Mouse (Mus musculus) cerebellum, adult 2 months (tissue): Measurements from ENCODE around the gene Slc6a5. TPM values are rescaled to one million over a fixed set of nuclear protein-coding genes. Genes with fewer than 3 reads are reported as not detected.

Source experiments
- DNase-seq, 2 experiments: peaks; one replicate each; pipeline ENCODE4 v3.0.0; 2021
- H3K27ac ChIP-seq: fragments of 200-500 bp; 2 replicates; pipeline ENCODE4 v1.5.1; 2012; ENCODE audit warnings: low read length, control low read depth, inconsistent platforms; ENCODE audit not compliant: insufficient read depth
- H3K27me3 ChIP-seq: fragments of 200-500 bp; 2 replicates; pipeline ENCODE4 v1.6.1; 2012; ENCODE audit warnings: inconsistent platforms, mild to moderate bottlenecking, low read length, moderate library complexity; ENCODE audit not compliant: control insufficient read depth, insufficient read depth
- H3K4me1 ChIP-seq: fragments of 200-500 bp; 2 replicates; pipeline ENCODE4 v1.6.1; 2011; ENCODE audit warnings: low read length; ENCODE audit not compliant: control insufficient read depth, insufficient read depth
- H3K4me3 ChIP-seq: fragments of 200-500 bp; replicated peaks from 2 replicates; pipeline ENCODE3; 2011; ENCODE audit warnings: mild to moderate bottlenecking, low read depth, low read length, control low read depth; ENCODE audit not compliant: insufficient read depth
- CTCF ChIP-seq: fragments of 200-500 bp; IDR thresholded peaks from 2 replicates; pipeline ENCODE4 v1.5.1; 2011; ENCODE audit warnings: low read depth, mild to moderate bottlenecking, control low read depth, low read length, moderate library complexity, borderline replicate concordance; ENCODE audit not compliant: insufficient read depth
- POLR2A ChIP-seq: fragments of 200-500 bp; IDR thresholded peaks from 2 replicates; pipeline ENCODE4 v1.6.1; 2011; ENCODE audit warnings: low read length, control low read depth, borderline replicate concordance; ENCODE audit not compliant: insufficient read depth
- WGBS: fragments of 180-500 bp; shearing (Covaris S2); methylation state at CpG from one replicate; pipeline ENCODE4 v1.1.7; 2018; 5-methylcytosine and 5-hydroxymethylcytosine counted together
- polyA plus RNA-seq: library from polyadenylated mRNA; depleted of rRNA; stranded (reverse); fragments of >200 nt; gene quantifications from 2 replicates; pipeline ENCODE4 v1.2.3, GENCODE M21; 2012; rRNA removed

The Slc6a5 gene
- polyA plus RNA-seq, 1 experiment = 71.8 TPM

DNA sequence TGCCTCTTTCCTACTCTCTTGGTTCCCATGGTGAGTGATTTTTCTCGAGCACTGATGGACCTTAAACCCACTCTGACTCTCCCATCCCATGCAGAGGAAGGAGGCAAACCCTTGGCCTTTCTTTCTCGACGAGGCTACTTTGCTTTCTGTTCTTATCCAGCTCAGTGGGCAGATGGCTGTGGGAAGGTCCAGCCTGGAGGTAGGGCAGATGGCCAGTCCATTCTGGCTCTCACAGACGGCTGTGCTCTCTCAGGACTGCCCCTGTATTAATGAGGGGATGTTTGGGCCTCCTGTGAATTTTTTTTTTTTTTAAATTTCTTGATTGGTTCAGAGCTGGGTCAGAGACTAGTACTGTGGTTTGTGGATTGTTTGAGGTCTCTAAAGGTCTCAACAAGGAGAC, 59.6 kb downstream of the Slc6a5 start:
- Histone ChIP-seq H3K4me1 (no peaks in the 10 kb centered on the region), H3K27ac (no peak overlapping the region), H3K4me3 (no peak overlapping the region), H3K27me3 (no peaks in the 10 kb centered on the region; the same call in 1 of the 2 replicates)
- 11% methylated on average over 4 of the region's 4 CpGs for WGBS
- TF ChIP-seq POLR2A (no peak), CTCF (no peak)
- peak; percentile 14 to 22 for DNase-seq

DNA sequence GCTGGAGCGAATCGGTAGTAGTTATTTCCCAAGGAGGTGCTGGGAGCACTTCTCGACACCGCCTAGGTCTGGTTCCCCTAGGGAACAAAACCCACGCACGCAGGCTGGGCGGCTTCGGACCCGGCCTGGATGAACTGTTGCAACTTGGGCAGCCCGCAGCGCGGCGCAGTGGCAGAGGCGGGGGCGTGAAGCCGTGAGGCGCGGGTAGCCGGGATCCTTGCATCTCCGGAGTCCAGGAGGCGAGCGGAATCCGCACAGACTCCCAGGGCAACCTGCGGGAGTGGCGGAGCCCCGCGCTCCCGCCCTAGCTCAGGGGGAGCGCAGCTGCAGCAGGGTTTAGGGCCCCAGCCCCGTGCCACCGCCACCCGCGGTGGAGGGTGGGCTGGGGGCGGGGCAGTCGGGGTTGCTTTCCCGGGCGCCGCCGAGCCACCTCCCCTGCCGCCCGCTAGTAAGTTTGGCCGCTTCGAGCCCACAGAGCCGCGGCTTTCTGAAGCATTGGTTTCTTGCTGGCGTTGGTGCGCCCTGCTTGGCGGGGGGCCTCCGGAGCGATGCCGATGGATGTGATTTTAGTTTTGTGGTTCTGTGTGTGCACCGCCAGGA, 65.0 kb downstream of the Slc6a5 start, which contains the start of gene Nell1:
Gene Nell1 (plus strand): TSS at position 24 of the 600 bp plus-strand sequence.
- Histone ChIP-seq H3K27ac (no peak within 1 kb of the TSS), H3K4me1 (no peaks in the 10 kb centered on the region; the same call in 1 of the 2 replicates), H3K4me3 (peak within 1 kb of the TSS; percentile 15), H3K27me3 (peaks cover 6% of the 10 kb centered on the region; the same call in 1 of the 2 replicates)
- TF ChIP-seq CTCF (no peak), POLR2A (no peak)
- WGBS = under 1% methylated on average over 52 of the region's 52 CpGs
- DNase-seq = peak; percentile 4 to 9

DNA sequence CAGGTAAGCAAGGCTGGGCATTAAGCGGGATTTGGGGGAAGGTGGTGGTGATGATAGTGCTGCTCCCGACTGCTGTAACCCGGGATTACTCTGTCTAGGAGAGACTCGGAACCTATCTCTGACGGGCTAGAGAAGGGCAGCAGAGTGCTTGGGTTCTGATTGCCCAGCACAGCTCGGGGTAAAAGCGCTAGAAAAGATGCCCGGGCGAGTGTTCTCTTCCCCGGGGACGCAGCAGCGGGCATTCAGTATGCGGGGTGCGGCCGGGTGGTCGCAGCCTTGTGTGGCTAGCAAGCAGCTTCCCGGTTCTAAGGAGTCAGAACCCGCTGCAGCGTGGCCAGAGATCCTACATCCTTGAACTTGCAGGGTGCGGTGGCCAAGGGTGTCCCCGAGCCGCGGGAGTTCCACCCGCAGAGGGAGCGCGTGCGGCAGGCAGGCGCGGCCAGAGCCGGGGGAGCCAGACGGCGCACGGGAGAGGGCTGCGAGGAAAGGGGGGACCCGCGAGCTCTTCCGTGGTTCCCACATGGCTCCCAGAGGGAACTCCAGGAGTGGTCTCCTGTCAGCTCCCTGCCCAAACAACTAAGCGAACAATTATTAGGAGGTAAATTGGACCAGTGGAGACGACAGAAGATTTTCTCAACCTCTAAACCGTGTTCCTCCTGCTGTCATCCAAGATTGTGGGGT, 65.6 kb downstream of the Slc6a5 start:
- peak overlapping the region; percentile 15 for H3K4me3 ChIP-seq
- DNase-seq = no peak
- peaks cover 6% of the 10 kb centered on the region; the same call in 1 of the 2 replicates for H3K27me3 ChIP-seq
- no peaks in the 10 kb centered on the region; the same call in 1 of the 2 replicates for H3K4me1 ChIP-seq
- TF ChIP-seq CTCF = no peak
- TF ChIP-seq POLR2A = no peak
- under 1% methylated on average over 40 of the region's 40 CpGs for WGBS
- H3K27ac ChIP-seq = no peak overlapping the region

DNA sequence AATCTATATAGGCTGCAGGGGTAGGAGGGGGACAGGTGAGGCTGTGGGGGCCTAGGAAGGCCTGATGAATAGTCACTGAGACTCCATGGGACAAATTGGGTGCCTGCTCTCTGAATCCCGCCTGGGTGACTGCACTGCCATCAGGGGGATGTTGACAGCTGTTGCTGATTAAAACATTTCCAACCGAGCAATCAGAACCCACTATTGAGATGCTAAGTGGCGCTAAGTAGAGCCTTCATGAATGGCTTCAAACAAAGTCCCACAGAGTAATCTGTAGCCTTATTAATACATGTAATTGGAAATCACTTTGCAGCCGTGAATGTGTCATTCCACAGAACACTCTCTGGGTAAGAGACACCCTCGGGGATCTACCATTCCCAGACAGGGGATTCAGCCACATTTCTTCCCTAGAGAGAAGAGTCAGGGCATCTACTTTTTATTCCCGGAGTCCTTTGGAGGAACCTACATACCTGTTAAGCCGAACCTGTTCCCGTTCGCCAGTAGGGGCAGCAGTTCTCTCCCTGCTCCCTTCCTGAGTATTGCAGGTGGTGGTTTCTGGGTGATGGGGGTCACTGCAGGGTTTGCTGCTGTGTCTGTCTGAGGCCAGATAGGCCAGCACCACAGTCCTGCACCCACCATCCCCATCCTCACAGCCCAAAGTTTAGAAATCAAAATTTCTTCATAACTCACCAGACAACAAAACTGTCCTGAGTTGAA, 71.7 kb downstream of the Slc6a5 start:
- TF ChIP-seq CTCF = peak; percentile 20; the same call in 1 of the 2 replicates
- TF ChIP-seq POLR2A = no peak

DNA sequence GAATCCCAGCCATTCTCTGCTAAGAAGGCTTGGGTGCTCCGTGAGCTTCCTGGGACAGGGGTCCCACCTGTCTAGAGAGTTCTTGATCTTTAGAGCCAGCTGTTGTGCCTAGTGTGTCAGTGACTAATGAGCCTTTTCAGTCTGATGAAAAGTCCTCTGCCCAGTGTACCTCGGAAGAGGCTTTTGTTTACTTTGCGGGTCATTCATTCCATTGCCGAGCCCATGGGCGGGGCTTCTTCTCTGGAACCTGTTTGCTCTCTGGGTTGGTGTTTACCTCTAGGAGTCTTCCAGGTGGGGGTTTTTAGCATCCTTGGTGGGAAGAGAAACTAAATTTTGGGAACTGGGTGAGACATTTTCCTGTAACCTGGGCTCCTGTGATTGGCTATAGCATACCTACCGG, 74.8 kb downstream of the Slc6a5 start:
- H3K27me3 ChIP-seq = no peaks in the 10 kb centered on the region
- WGBS = 38% methylated on average over 6 of the region's 6 CpGs
- no peaks in the 10 kb centered on the region for H3K4me1 ChIP-seq
- H3K4me3 ChIP-seq = no peak overlapping the region
- H3K27ac ChIP-seq = no peak overlapping the region
- DNase-seq = no peak
- TF ChIP-seq CTCF = no peak
- TF ChIP-seq POLR2A = no peak

More for the DNA sequence above, 71.7 kb downstream of the Slc6a5 start:
- no peak overlapping the region for H3K4me3 ChIP-seq
- H3K27ac ChIP-seq = no peak overlapping the region
- no peaks in the 10 kb centered on the region for H3K4me1 ChIP-seq
- H3K27me3 ChIP-seq = no peaks in the 10 kb centered on the region; the same call in 1 of the 2 replicates
- no peak for DNase-seq
- WGBS = 26% methylated on average over 9 of the region's 9 CpGs

DNA sequence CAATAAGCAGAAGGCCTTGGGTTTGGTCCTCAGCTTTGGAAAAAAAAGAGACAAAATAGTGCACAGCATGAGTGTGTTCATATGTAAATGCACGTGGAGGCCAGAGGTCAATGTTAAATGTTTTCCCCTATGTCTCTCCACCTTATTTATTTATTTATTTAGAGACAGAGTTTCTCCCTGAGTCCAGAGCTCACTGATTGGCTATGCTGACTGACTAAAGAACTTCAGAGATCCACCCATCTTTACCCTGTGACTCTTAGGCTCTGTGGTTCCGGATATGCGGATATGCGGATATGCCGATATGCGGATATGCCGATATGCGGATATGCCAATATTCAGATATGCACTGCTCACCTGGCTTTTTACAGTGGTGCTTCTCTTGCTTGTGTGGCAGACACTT, 76.0 kb downstream of the Slc6a5 start:
- Histone ChIP-seq H3K4me1 (no peaks in the 10 kb centered on the region), H3K27me3 (no peaks in the 10 kb centered on the region), H3K27ac (no peak overlapping the region), H3K4me3 (no peak overlapping the region)
- DNase-seq = no peak
- TF ChIP-seq POLR2A (no peak), CTCF (no peak)
- WGBS = 90% methylated on average over 8 of the region's 8 CpGs

DNA sequence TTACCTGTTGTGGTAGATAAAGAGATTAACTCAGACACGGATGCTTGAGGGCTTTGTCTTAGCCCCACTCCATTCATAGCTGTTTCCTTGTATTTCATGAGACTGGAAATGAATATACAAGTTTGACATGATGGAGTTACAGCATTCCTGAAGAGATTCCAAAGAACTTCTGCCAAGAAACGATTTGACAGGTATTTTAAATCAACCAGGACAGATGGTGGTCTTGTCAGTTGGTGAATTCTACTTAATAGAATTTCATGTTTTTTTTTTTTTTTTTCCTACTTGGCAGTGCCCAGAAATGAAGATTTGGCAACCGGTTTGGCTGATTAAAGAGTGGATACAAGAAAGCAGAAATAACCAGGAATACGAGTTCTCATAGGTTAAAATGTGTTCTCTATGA, 89.4 kb downstream of the Slc6a5 start:
- H3K27ac ChIP-seq = no peak overlapping the region
- no peaks in the 10 kb centered on the region for H3K27me3 ChIP-seq
- TF ChIP-seq POLR2A = no peak
- TF ChIP-seq CTCF = no peak
- H3K4me3 ChIP-seq = no peak overlapping the region
- no peak for DNase-seq
- H3K4me1 ChIP-seq = no peaks in the 10 kb centered on the region
- 21% methylated on average over 4 of the region's 4 CpGs for WGBS

DNA sequence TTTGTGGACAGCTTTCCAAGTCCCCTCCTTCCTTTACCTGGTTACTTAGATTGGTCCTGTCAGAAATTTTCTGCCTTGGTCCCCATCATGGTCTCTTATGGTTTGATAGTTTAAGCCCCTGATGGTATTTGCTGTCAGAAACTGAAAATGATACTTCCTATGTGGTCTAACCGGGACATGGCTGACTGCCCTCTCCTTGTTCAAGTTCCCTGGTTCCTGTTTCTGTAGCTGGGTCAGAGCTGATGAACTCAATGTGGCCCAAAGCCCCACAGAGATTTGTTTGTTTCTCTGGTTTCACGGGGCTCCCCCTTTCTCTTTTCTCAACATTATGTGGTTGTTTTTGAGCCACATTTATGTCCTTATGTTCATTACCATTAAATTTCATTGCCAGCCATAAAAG, 95.3 kb downstream of the Slc6a5 start:
- 74% methylated on average over 2 of the region's 2 CpGs for WGBS
- H3K27ac ChIP-seq = no peak overlapping the region
- no peak overlapping the region for H3K4me3 ChIP-seq
- no peaks in the 10 kb centered on the region for H3K4me1 ChIP-seq
- no peak for DNase-seq
- TF ChIP-seq POLR2A (no peak), CTCF (no peak)
- H3K27me3 ChIP-seq = no peaks in the 10 kb centered on the region

Other genes with a start within 250 kb of the Slc6a5 start
- gene Htatip2, start 151.0 kb upstream of the Slc6a5 start, polyA plus RNA-seq = 5.9 and 6.6 TPM in 2 replicates
- gene Prmt3, start 131.8 kb upstream of the Slc6a5 start, polyA plus RNA-seq = 28.1 and 31.1 TPM in 2 replicates
- gene Nell1, start 64.7 kb downstream of the Slc6a5 start, polyA plus RNA-seq = 31.6 and 31.9 TPM in 2 replicates